Mouse (Mus musculus) embryonic facial prominence, embryonic 14.5 days (tissue): Measurements from ENCODE around the gene Mboat7. TPM values are rescaled to one million over a fixed set of nuclear protein-coding genes. Genes with fewer than 3 reads are reported as not detected.
A peak's percentile ranks its signal among the peaks of the same experiment; 100 is the strongest.
"Not testable (repeated sequence)": the region's sequence is repeated elsewhere in the genome, so short reads cannot be mapped to it uniquely, and the experiment has no call there.

Source experiments
- ATAC-seq: fragments of 200-750 bp; cut with Nextera tagmentation; 2 replicates; pipeline ENCODE4 v1.8.0; 2017; ENCODE audit warnings: low read depth, moderate number of reproducible peaks, moderate TSS enrichment
- DNase-seq: peaks from one replicate; pipeline ENCODE4 v3.0.0-alpha.2; 2015; ENCODE audit warnings: low spot score
- H3K27ac ChIP-seq: fragments of 300-500 bp; sonication (generic); replicated peaks from 2 replicates; pipeline ENCODE4 v1.5.1; 2014; ENCODE audit warnings: low read depth, mild to moderate bottlenecking, low read length, moderate library complexity
- H3K27me3 ChIP-seq: fragments of 300-500 bp; sonication (generic); replicated peaks from 2 replicates; pipeline ENCODE4 v1.6.1; 2014; ENCODE audit warnings: low read length; ENCODE audit not compliant: control insufficient read depth, insufficient read depth
- H3K36me3 ChIP-seq: fragments of 300-500 bp; sonication (generic); 2 replicates; pipeline ENCODE4 v1.6.1; 2014; ENCODE audit warnings: low read length, mixed read lengths; ENCODE audit not compliant: control insufficient read depth, insufficient read depth
- H3K4me1 ChIP-seq: fragments of 300-500 bp; sonication (generic); 2 replicates; pipeline ENCODE4 v1.6.1; 2014; ENCODE audit warnings: antibody characterized with exemption, low read length; ENCODE audit not compliant: control insufficient read depth, insufficient read depth
- H3K4me2 ChIP-seq: fragments of 300-500 bp; sonication (generic); 2 replicates; pipeline ENCODE4 v1.6.1; 2014; ENCODE audit warnings: low read depth, mild to moderate bottlenecking, low read length, moderate library complexity, mixed read lengths
- H3K4me3 ChIP-seq: fragments of 300-500 bp; sonication (generic); 2 replicates; pipeline ENCODE4 v1.5.1; 2014; ENCODE audit warnings: low read depth, mild to moderate bottlenecking, low read length
- H3K9ac ChIP-seq: fragments of 300-500 bp; sonication (generic); 2 replicates; pipeline ENCODE4 v1.6.1; 2014; ENCODE audit warnings: low read depth, mild to moderate bottlenecking, low read length, moderate library complexity, mixed read lengths
- H3K9me3 ChIP-seq: fragments of 300-500 bp; sonication (generic); 2 replicates; pipeline ENCODE4 v1.6.1; 2016; ENCODE audit warnings: low read length; ENCODE audit not compliant: control insufficient read depth
- WGBS: fragments of 180-500 bp; shearing (Covaris S2); extraction: QIAGEN DNeasy Blood & Tissue Kit; methylation state at CpG from one replicate; pipeline ENCODE4 v1.1.7; 2014; 5-methylcytosine and 5-hydroxymethylcytosine counted together
- polyA plus RNA-seq: library from polyadenylated mRNA; unstranded; fragments of >200 nt; fragmentation: Nextera tagmentation; extraction: Ambion mirVana; gene quantifications from 2 replicates; pipeline ENCODE4 v1.2.1, GENCODE M21; 2014

Mboat7 gene
- polyA plus RNA-seq, 1 experiment from 2014 or later = 44.5 TPM

GRCm38 (mm10) chr7:3707568-3708413, 14.5 kb upstream of the Mboat7 start:
- WGBS = 32% methylated on average over 7 of the region's 7 CpGs
- Histone ChIP-seq H3K4me2 (no peak overlapping the region), H3K36me3 (peaks cover 38% of the 10 kb centered on the region), H3K4me3 (no peak overlapping the region), H3K27me3 (no peaks in the 10 kb centered on the region), H3K4me1 (peaks cover 4% of the 10 kb centered on the region; the same call in 1 of the 2 replicates), H3K27ac (no peak overlapping the region), H3K9me3 (no peaks in the 10 kb centered on the region), H3K9ac (no peak overlapping the region)
- DNase-seq (no peak), ATAC-seq (no peak)

DNA sequence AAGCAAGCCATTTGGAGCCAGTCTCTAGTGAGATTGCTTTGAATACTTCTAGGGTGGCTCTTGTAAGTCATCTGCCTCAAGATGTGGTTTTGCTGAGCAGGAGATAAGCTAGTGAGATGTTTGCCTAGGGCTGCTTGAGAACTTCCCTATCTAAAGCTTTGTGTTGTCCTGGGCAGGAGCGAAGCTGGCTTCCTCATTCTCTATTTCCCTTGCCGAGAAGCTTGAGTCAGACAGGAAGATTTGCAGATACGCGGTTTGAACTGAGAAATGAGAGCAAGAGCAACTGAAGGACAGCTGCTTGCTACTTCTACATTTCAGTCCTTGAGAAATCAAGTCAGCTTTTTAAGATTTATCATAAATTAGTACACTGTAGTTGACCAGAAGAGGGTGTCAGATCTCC, 13.7 kb upstream of the Mboat7 start:
- WGBS = 52% methylated on average over 4 of the region's 4 CpGs
- DNase-seq (peak; percentile 10), ATAC-seq (no peak)
- peak overlapping the region; percentile 5; the same call in 1 of the 2 replicates for H3K9ac ChIP-seq
- no peaks in the 10 kb centered on the region for H3K9me3 ChIP-seq
- H3K27ac ChIP-seq = no peak overlapping the region
- H3K4me2 ChIP-seq = peak overlapping the region; percentile 83
- no peaks in the 10 kb centered on the region for H3K27me3 ChIP-seq
- peaks cover 38% of the 10 kb centered on the region for H3K36me3 ChIP-seq
- no peak overlapping the region for H3K4me3 ChIP-seq
- H3K4me1 ChIP-seq = peaks cover 4% of the 10 kb centered on the region; the same call in 1 of the 2 replicates

DNA sequence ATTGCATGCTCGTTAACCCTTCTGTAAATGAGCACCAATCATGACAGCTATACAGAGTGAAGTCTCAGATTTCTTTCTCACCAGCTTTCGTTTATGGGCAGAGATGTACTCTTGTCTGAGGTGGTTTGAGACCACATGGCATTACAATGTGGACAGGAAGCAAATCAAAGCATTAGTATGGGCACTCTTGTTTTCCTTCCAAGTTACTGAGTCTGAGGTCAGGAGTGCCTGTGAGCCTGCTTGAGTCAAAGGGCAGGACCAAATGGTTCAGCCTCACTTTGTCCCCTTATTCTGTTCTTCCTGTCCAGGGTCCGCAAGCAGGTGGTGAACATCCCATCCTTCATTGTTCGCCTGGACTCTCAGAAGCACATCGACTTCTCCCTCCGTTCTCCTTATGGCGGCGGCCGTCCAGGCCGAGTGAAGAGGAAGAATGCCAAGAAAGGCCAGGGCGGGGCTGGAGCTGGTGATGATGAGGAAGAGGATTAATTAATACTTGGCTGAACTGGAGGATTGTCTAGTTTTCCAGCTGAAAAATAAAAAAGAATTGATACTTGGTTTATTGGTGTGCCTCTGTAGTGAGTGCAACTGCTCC, 13.1 kb upstream of the Mboat7 start:
- no peak for ATAC-seq
- H3K27me3 ChIP-seq = no peaks in the 10 kb centered on the region
- H3K4me2 ChIP-seq = peak overlapping the region; percentile 83
- peak overlapping the region; percentile 85 for H3K4me3 ChIP-seq
- 55% methylated on average over 11 of the region's 11 CpGs for WGBS
- H3K9me3 ChIP-seq = no peaks in the 10 kb centered on the region
- no peak for DNase-seq
- peaks cover 4% of the 10 kb centered on the region; the same call in 1 of the 2 replicates for H3K4me1 ChIP-seq
- H3K9ac ChIP-seq = peak overlapping the region; percentile 92
- peaks cover 44% of the 10 kb centered on the region for H3K36me3 ChIP-seq
- H3K27ac ChIP-seq = no peak overlapping the region

DNA sequence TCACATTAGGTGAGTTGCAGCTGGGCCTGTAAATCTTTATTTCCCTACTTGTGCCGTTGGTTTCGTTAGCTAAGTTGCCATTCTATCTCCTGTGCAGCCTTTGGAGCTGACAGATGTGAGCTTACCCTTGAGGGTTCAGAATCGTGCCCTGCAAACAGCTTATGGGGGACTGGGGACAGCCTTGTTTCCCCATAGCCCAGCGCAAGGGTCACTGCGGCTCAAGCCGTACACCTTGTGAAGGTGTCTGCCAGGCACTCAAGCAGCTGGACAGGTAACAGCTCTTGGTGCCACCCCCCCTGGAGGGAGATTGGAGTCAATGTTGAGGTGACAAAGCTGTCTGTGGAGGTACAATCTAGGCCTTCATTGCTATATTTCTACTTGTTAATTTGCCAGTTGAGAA, 12.6 kb upstream of the Mboat7 start:
- Histone ChIP-seq H3K4me1 (peaks cover 4% of the 10 kb centered on the region; the same call in 1 of the 2 replicates), H3K27ac (no peak overlapping the region), H3K4me3 (peak overlapping the region; percentile 85), H3K36me3 (peaks cover 49% of the 10 kb centered on the region), H3K4me2 (peak overlapping the region; percentile 83), H3K9me3 (no peaks in the 10 kb centered on the region), H3K27me3 (no peaks in the 10 kb centered on the region), H3K9ac (peak overlapping the region; percentile 92)
- ATAC-seq (no peak), DNase-seq (no peak)
- WGBS = 30% methylated on average over 6 of the region's 6 CpGs

DNA sequence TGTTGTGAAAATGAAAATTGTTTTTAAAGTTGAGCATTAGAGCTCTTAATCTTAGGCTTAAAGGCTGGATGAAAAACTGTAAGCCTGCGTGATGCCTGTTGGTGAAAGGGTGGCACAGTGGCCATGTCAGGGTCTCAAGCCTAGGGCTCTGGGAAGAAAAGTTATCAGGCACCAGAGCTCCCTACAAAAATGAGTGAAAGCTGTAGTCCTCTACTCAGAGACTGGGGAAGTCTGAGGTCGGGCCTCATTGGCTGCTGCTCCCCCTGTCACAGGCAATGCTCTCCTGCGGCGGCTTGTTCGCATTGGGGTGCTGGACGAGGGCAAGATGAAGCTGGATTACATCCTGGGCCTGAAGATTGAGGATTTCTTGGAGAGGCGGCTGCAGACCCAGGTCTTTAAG, 12.1 kb upstream of the Mboat7 start:
- Histone ChIP-seq H3K36me3 (peaks cover 50% of the 10 kb centered on the region), H3K4me3 (peak overlapping the region; percentile 85), H3K4me2 (peak overlapping the region; percentile 83), H3K9ac (peak overlapping the region; percentile 92), H3K27ac (peak overlapping the region; percentile 93; the same call in 1 of the 2 replicates)
- not testable (repeated sequence) for H3K4me1 ChIP-seq, ATAC-seq, H3K27me3 ChIP-seq, H3K9me3 ChIP-seq
- WGBS = 0% methylated on average over 6 of the region's 7 CpGs
- DNase-seq = peak; percentile 29

DNA sequence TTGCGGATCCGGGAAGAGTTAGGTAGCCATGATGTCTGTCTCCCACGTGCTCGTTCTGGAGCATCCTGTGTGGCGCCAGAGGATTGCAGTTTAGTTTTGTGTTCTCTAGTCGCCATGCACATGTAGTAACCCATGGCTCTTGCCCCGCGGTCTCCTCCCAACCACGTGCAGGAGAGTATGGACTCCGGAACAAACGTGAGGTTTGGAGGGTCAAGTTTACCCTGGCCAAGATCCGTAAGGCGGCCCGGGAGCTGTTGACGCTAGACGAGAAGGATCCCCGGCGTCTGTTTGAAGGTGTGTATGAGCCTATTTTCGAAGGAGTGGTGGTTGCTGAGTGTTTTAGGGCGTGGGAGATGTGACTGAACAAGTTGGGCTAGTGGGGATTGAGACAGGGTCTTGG, 11.2 kb upstream of the Mboat7 start:
- under 1% methylated on average over 20 of the region's 20 CpGs for WGBS
- Histone ChIP-seq H3K9me3 (no peaks in the 10 kb centered on the region), H3K4me1 (peaks cover 4% of the 10 kb centered on the region; the same call in 1 of the 2 replicates), H3K27me3 (no peaks in the 10 kb centered on the region), H3K9ac (peak overlapping the region; percentile 92), H3K27ac (peak overlapping the region; percentile 93), H3K36me3 (peaks cover 60% of the 10 kb centered on the region), H3K4me2 (peak overlapping the region; percentile 83), H3K4me3 (peak overlapping the region; percentile 85)
- DNase-seq (no peak), ATAC-seq (peak; percentile 10; the same call in 1 of the 2 replicates)

- peaks cover 4% of the 10 kb centered on the region; the same call in 1 of the 2 replicates for H3K4me1 ChIP-seq
- H3K4me2 ChIP-seq = peak within 1 kb of the TSS; percentile 83
- ATAC-seq = peak; percentile 95
- peak within 1 kb of the TSS; percentile 93 for H3K27ac ChIP-seq
- H3K9me3 ChIP-seq = no peaks in the 10 kb centered on the region
- peak; percentile 98 for DNase-seq
- H3K4me3 ChIP-seq = peak within 1 kb of the TSS; percentile 85
- peaks cover 65% of the 10 kb centered on the region for H3K36me3 ChIP-seq
- H3K27me3 ChIP-seq = no peaks in the 10 kb centered on the region
- 1% methylated on average over 42 of the region's 42 CpGs for WGBS
- H3K9ac ChIP-seq = peak within 1 kb of the TSS; percentile 92
These were observed 10.6 kb upstream of the Mboat7 start, which contains the start of gene Rps9 for GRCm38 (mm10) chr7:3703879-3704441. Rps9 (plus strand) TSS chr7:3703993.

- H3K4me3 ChIP-seq = peak overlapping the region; percentile 85
- 21% methylated on average over 6 of the region's 6 CpGs for WGBS
- H3K9me3 ChIP-seq = no peaks in the 10 kb centered on the region
- H3K4me2 ChIP-seq = peak overlapping the region; percentile 83
- peaks cover 72% of the 10 kb centered on the region for H3K36me3 ChIP-seq
- peaks cover 4% of the 10 kb centered on the region; the same call in 1 of the 2 replicates for H3K4me1 ChIP-seq
- H3K9ac ChIP-seq = peak overlapping the region; percentile 92
- H3K27ac ChIP-seq = peak overlapping the region; percentile 57
- DNase-seq (no peak), ATAC-seq (peak; percentile 41)
- no peaks in the 10 kb centered on the region for H3K27me3 ChIP-seq
These were observed 10.0 kb upstream of the Mboat7 start for GRCm38 (mm10) chr7:3703148-3703878.
